Mouse (Mus musculus): ENCODE data around the gene Arhgef3. TPM values are rescaled to one million over a fixed set of nuclear protein-coding genes. Genes with fewer than 3 reads are reported as not detected.

The Arhgef3 gene
- polyA plus RNA-seq, 1 experiment from 2014 or later, result 2.2 TPM

DNA sequence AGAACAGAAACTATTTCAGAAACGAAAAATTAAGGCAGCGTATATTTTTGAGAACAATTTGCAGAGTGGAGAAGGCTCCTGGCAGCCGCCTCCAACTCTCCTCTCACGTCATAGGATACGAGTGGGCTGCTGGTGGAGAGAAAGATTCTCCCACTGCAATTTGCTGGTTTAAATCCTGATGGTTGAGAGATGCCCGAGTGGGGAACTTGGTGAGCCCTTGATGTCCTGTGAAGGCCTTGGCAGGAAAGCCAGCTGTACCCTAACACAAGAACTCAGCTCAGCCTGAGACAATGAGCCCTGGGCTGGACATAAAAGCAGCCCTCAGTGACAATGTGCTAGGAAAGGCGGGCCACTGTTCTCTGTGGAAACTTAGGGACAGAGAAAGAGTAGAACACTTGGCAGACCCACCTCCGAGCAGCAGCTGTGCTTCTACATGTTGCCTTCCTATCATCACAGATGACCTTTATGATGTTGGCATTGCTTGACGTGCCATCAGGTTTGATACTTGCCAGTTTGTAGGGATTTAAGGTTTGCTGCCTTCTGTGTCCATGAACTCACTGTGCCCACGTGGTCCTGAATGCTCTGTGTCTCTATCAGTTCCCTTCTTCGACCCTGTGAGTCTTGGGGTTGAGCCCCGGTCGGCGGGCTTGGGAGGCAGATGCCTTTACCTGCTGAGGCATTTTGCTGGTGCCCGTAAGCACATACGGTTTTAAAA, 154.4 kb downstream of the Arhgef3 start:
- Histone ChIP-seq H3K4me2 (no peak overlapping the region), H3K36me3 (ENCODE audit: control insufficient read depth, insufficient read depth, low read length) (no peaks in the 10 kb centered on the region), H3K9me3 (ENCODE audit: control insufficient read depth, low read length) (no peaks in the 10 kb centered on the region), H3K4me3 (ENCODE audit: low read depth, low read length) (no peak overlapping the region), H3K27me3 (ENCODE audit: control insufficient read depth, insufficient read depth, low read length) (no peaks in the 10 kb centered on the region), H3K4me1 (ENCODE audit: control insufficient read depth, insufficient read depth, low read length) (peaks cover 17% of the 10 kb centered on the region), H3K9ac (ENCODE audit: low read length) (no peak overlapping the region), H3K27ac (ENCODE audit: low read depth, low read length) (no peak overlapping the region)
- DNase-seq (ENCODE audit: low spot score, missing footprints) (peak; percentile 56), ATAC-seq (ENCODE audit: low FRiP score) (no peak)
- WGBS, result 88% methylated on average over 16 of the region's 16 CpGs

DNA sequence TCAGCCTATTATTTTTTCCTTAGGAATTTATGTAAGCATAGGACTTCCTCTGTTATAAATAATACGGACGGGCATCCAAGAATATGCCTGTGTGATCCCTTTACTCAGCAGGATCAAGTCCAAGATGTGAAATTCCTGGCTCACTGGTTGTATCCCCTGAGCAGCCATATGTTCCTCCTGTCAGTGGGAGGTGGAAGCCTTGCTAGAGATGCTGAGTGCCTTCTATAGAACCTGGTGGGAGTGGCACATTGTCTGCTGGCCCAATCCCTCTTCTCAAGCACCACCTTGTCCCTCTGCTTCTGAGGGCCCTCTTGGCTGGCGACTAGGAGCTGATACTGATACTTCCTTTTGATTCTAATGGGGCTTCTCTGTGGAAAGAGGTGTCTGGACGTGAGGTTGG, 155.1 kb downstream of the Arhgef3 start:
- no peaks in the 10 kb centered on the region for H3K9me3 ChIP-seq (ENCODE audit: control insufficient read depth, low read length)
- no peak overlapping the region for H3K9ac ChIP-seq (ENCODE audit: low read length)
- H3K4me3 ChIP-seq (ENCODE audit: low read depth, low read length), result no peak overlapping the region
- no peak overlapping the region for H3K27ac ChIP-seq (ENCODE audit: low read depth, low read length)
- H3K4me2 ChIP-seq, result no peak overlapping the region
- WGBS, result 84% methylated on average over 4 of the region's 4 CpGs
- DNase-seq (ENCODE audit: low spot score, missing footprints) (peak; percentile 23), ATAC-seq (ENCODE audit: low FRiP score) (no peak)
- H3K4me1 ChIP-seq (ENCODE audit: control insufficient read depth, insufficient read depth, low read length), result peaks cover 17% of the 10 kb centered on the region
- H3K27me3 ChIP-seq (ENCODE audit: control insufficient read depth, insufficient read depth, low read length), result no peaks in the 10 kb centered on the region
- H3K36me3 ChIP-seq (ENCODE audit: control insufficient read depth, insufficient read depth, low read length), result no peaks in the 10 kb centered on the region

DNA sequence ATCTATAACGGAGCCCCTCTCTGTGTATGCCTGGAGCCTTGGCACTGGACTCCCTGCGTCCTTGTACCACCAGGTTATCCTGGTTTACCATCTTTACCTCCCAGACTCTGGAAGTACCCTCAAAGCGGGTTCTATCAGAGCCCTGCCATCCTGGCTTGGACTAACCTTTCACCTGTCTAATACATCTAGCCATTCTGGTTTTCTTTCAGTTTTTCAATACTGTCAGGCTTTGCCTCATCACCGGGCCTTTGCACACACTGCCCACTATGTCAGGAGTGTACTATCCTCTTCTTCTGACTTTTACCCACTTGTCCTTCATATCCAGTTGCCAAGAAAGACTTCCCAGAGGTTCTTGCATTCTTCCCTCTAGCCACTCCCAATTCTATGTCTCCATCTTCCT, 155.8 kb downstream of the Arhgef3 start:
- Histone ChIP-seq H3K4me3 (ENCODE audit: low read depth, low read length) (no peak overlapping the region), H3K4me2 (no peak overlapping the region), H3K4me1 (ENCODE audit: control insufficient read depth, insufficient read depth, low read length) (peaks cover 17% of the 10 kb centered on the region), H3K36me3 (ENCODE audit: control insufficient read depth, insufficient read depth, low read length) (no peaks in the 10 kb centered on the region), H3K27ac (ENCODE audit: low read depth, low read length) (no peak overlapping the region), H3K9ac (ENCODE audit: low read length) (no peak overlapping the region), H3K27me3 (ENCODE audit: control insufficient read depth, insufficient read depth, low read length) (no peaks in the 10 kb centered on the region), H3K9me3 (ENCODE audit: control insufficient read depth, low read length) (no peaks in the 10 kb centered on the region)
- no peak for ATAC-seq (ENCODE audit: low FRiP score)
- 92% methylated on average over 4 of the region's 4 CpGs for WGBS
- peak; percentile 65 for DNase-seq (ENCODE audit: low spot score, missing footprints)

DNA sequence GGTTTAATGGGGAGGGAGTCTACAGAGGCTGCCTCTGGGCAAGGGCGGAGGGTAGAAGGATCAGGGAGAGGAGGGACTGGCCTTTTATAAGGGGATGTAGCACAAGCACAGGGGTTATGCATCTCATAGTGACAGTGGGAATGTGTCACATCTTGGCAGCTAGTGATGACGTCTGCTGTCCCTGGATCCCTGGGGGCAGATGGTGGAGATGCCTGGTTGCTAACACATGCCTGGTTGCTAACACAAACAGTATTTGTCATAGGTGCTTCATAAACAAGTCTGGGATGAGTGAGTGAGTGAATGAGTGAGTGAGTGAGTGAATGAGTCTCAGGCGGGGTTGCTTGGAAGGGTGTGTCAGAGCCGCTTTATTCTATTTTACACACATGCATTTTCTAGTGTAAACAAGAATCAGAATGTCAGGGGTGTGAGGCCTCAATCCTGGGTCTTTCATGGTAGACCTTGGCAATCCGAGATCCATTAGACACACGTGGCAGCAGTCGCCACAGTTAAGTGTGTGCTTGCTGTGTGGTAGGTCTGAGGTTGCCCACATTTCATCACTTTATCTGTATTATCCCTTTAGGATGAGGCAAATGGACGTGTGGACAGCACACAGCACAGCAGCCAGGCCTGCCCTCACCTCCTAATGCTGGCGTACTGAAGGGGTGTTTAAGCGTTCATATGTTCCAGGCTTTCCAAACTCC, 156.8 kb downstream of the Arhgef3 start:
- Histone ChIP-seq H3K27me3 (ENCODE audit: control insufficient read depth, insufficient read depth, low read length) (no peaks in the 10 kb centered on the region), H3K36me3 (ENCODE audit: control insufficient read depth, insufficient read depth, low read length) (no peaks in the 10 kb centered on the region), H3K4me3 (ENCODE audit: low read depth, low read length) (no peak overlapping the region), H3K4me2 (no peak overlapping the region), H3K4me1 (ENCODE audit: control insufficient read depth, insufficient read depth, low read length) (peaks cover 17% of the 10 kb centered on the region), H3K9ac (ENCODE audit: low read length) (no peak overlapping the region), H3K27ac (ENCODE audit: low read depth, low read length) (no peak overlapping the region), H3K9me3 (ENCODE audit: control insufficient read depth, low read length) (no peaks in the 10 kb centered on the region)
- 56% methylated on average over 10 of the region's 10 CpGs for WGBS
- DNase-seq (ENCODE audit: low spot score, missing footprints) (peak; percentile 73), ATAC-seq (ENCODE audit: low FRiP score) (0 out of 2 replicates have a peak, but pooled peaks have one; percentile 22)

DNA sequence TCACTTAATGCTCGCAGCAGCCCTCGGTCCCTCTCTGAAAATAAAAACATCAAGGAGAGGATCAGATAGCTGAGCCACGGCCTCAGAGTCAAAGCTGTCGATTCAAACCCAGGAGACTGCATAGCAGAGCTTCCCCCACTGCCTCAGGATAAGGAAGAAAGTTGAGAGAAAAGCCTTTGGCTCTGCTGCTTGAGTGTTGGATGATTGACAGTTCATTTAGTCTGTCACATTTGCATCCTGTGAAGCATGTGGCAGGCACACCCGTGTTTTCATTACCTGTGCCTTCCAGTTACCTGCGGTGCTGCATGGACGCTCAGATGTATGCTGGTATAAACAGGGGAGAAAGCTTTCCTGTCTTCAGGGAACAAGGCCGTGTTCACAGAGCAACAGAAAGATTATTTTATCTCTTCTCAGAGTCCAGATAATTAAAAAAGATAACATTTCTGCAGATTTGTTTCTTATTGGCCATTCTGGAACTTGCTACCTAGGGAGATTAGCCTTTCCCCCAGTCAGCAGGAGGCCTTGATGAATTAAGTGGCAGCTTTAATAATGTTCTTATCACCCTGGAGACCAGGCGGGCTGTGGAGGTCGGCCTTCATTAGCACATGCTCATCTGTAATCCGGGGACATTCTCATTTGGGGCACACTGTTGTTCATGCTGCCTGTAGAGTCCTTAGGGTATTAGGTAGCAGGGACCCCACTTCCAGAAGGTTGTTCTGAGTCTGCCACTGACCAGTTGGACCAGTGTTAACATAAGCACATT, 157.6 kb downstream of the Arhgef3 start:
- WGBS, result 18% methylated on average over 11 of the region's 11 CpGs
- H3K4me2 ChIP-seq, result no peak overlapping the region
- ATAC-seq (ENCODE audit: low FRiP score), result peak; percentile 52; the same call in 1 of the 2 replicates
- H3K27me3 ChIP-seq (ENCODE audit: control insufficient read depth, insufficient read depth, low read length), result no peaks in the 10 kb centered on the region
- H3K27ac ChIP-seq (ENCODE audit: low read depth, low read length), result peak overlapping the region; percentile 20; the same call in 1 of the 2 replicates
- no peak overlapping the region for H3K9ac ChIP-seq (ENCODE audit: low read length)
- H3K9me3 ChIP-seq (ENCODE audit: control insufficient read depth, low read length), result no peaks in the 10 kb centered on the region
- DNase-seq (ENCODE audit: low spot score, missing footprints), result peak; percentile 88
- H3K36me3 ChIP-seq (ENCODE audit: control insufficient read depth, insufficient read depth, low read length), result no peaks in the 10 kb centered on the region
- no peak overlapping the region for H3K4me3 ChIP-seq (ENCODE audit: low read depth, low read length)
- H3K4me1 ChIP-seq (ENCODE audit: control insufficient read depth, insufficient read depth, low read length), result peaks cover 17% of the 10 kb centered on the region

DNA sequence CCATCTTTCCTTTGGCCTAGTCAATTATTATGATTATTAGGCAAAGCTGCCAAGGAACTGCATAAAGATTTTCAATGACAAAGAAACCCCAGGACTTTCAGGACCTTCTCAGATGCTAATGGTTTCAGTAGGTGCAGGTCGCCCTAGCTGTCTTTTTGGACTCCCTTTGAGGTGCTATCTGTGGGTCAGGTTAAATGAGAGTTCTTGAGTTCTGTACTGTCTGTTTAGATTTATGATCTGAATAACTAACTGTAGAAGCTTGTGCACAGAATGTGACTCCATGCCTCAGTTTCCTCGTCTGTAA, 158.1 kb downstream of the Arhgef3 start:
- DNase-seq (ENCODE audit: low spot score, missing footprints) (no peak), ATAC-seq (ENCODE audit: low FRiP score) (no peak)
- Histone ChIP-seq H3K27me3 (ENCODE audit: control insufficient read depth, insufficient read depth, low read length) (no peaks in the 10 kb centered on the region), H3K4me3 (ENCODE audit: low read depth, low read length) (no peak overlapping the region), H3K4me1 (ENCODE audit: control insufficient read depth, insufficient read depth, low read length) (peaks cover 17% of the 10 kb centered on the region), H3K9ac (ENCODE audit: low read length) (no peak overlapping the region), H3K36me3 (ENCODE audit: control insufficient read depth, insufficient read depth, low read length) (no peaks in the 10 kb centered on the region), H3K27ac (ENCODE audit: low read depth, low read length) (no peak overlapping the region; the same call in 1 of the 2 replicates), H3K9me3 (ENCODE audit: control insufficient read depth, low read length) (no peaks in the 10 kb centered on the region), H3K4me2 (no peak overlapping the region)
- WGBS, result 55% methylated on average over 2 of the region's 2 CpGs

DNA sequence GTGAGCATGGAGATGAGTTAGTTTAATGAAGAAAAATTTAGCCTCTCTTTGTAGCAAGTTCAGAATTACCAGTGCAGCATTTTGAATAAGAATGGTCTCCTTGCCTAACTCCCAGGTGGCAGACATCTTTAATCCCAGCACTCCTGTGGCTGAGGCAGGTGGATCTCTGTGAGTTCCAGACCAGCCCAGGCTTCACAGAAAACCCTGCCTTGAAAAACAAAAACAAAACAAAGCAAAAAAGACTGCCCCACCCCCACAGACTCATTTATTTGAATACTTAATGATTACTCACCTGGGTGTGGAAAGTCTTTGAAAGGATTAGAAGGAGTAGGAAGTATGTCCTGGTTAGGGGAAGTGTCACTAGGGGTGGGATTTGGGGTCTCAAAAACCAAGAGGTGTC, 158.5 kb downstream of the Arhgef3 start:
- H3K4me2 ChIP-seq, result no peak overlapping the region
- no peak overlapping the region for H3K4me3 ChIP-seq (ENCODE audit: low read depth, low read length)
- no peaks in the 10 kb centered on the region for H3K36me3 ChIP-seq (ENCODE audit: control insufficient read depth, insufficient read depth, low read length)
- ATAC-seq (ENCODE audit: low FRiP score), result no peak
- H3K9me3 ChIP-seq (ENCODE audit: control insufficient read depth, low read length), result no peaks in the 10 kb centered on the region
- H3K4me1 ChIP-seq (ENCODE audit: control insufficient read depth, insufficient read depth, low read length), result peaks cover 17% of the 10 kb centered on the region
- H3K27me3 ChIP-seq (ENCODE audit: control insufficient read depth, insufficient read depth, low read length), result no peaks in the 10 kb centered on the region
- peak; percentile 57 for DNase-seq (ENCODE audit: low spot score, missing footprints)
- no peak overlapping the region for H3K27ac ChIP-seq (ENCODE audit: low read depth, low read length)
- no peak overlapping the region for H3K9ac ChIP-seq (ENCODE audit: low read length)

DNA sequence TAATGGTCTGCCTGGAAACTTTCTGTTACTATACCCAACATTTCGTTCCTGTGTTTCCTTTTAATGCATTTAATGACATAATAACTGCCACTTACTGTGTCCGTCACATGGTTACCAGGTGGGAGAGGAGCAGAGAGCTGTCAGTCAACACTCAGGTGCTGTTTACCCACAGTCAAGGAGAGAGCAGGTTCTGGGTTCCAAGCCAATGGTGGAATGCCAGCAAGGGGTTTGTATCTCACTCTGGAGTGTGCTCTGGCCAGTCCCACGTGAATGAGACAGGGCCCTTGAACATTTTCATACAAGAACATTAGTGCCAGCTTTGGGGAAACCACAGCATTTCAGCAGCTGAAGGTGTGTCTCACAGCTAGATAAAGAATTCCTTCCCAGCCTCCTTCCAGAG, 162.6 kb downstream of the Arhgef3 start:
- no peak for ATAC-seq (ENCODE audit: low FRiP score)
- peaks cover 6% of the 10 kb centered on the region for H3K4me1 ChIP-seq (ENCODE audit: control insufficient read depth, insufficient read depth, low read length)

More for the DNA sequence above, 162.6 kb downstream of the Arhgef3 start:
- Histone ChIP-seq H3K9me3 (ENCODE audit: control insufficient read depth, low read length) (no peaks in the 10 kb centered on the region), H3K4me2 (no peak overlapping the region), H3K4me3 (ENCODE audit: low read depth, low read length) (no peak overlapping the region), H3K27ac (ENCODE audit: low read depth, low read length) (no peak overlapping the region), H3K27me3 (ENCODE audit: control insufficient read depth, insufficient read depth, low read length) (no peaks in the 10 kb centered on the region), H3K36me3 (ENCODE audit: control insufficient read depth, insufficient read depth, low read length) (no peaks in the 10 kb centered on the region), H3K9ac (ENCODE audit: low read length) (no peak overlapping the region)
- 92% methylated on average over 3 of the region's 3 CpGs for WGBS
- no peak for DNase-seq (ENCODE audit: low spot score, missing footprints)
